Mouse (Mus musculus) CD4-positive, CD25-positive, alpha-beta regulatory T cell, adult 4 months (primary cell): ENCODE data around the gene Eno1. TPM values are rescaled to one million over a fixed set of nuclear protein-coding genes. Genes with fewer than 3 reads are reported as not detected.

Source experiments
- ATAC-seq: one replicate; pipeline ENCODE4 v1.8.0; 2017
- polyA plus RNA-seq, 2 experiments: library from polyadenylated mRNA; unstranded; fragments of 100-300 nt; shearing (Covaris generic); gene quantifications; one replicate each; pipeline ENCODE4 v1.2.1; 2017

Gene Eno1
- 1,000 to 10,000 TPM in 1 of 2 experiments, 100 to 1,000 TPM in 1; 733 to 1,178 TPM for polyA plus RNA-seq

DNA sequence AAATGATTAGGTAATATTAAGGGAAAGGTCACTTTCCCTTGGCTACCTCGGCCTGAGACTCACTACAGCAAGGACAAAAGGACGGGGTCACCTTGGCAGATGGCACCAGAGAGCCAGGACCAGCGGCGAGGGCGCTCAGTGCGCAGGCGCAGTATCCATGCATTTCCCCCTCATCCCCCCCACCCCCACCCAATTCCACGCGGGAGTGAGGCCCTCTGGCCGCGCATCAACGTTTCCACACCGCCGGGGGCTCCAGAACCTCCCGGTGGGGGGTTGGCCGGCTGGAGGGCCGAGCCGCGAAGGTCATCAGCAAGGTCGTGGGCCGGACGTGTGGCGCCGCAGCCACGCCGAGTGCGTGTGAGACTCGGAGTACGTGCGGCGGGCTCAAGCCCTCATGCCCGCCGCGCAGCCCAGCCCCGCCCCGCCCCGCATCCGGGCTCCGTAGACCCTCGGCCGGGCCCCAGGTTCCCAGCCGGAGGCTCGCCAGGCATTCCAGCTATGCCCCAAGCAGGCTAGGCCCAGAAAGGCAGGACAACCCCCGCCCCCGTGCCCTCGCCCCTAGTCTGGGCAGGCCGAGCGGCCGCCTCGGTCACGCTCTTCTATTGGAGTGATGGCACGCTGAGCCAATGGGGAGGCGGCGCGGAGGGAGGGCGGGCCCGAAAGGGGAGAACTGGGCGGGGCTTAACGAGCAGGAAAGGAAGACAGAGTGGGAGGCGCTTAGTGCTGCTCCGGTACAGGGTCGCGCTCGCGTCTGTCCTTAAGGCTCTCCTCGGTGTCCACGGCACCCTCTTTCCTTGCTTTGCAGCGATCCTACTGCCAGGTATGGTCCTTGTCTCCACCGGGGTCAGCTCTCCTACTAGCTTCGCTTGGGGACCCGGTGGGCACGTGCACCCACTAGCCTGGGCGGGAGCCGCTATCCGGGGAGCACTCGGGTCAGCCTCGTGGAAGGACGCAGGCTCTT, at the start of gene Eno1:
Gene Eno1, plus strand, starts transcription at position 201 of the 961 bp plus-strand sequence.
- ATAC-seq: peak; percentile 74

DNA sequence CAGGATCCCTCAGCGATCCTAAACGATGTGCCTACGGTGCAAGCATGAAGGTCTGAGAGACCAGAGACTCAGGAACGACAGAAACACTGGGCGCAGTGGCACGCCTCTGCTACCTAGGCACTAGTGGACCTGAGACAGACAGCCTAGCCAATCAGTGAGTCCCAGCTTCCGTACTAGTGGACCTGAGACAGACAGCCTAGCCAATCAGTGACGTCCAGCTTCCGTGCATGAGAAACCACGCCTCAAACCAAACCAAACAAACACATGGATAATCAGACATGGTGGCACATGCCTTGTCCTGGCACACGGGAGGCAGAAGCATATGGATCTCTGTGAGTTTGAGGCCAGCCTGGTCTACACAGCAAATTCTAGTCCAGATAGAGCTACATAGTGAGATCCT, 48.3 kb upstream of the Eno1 start:
- ATAC-seq: no peak

DNA sequence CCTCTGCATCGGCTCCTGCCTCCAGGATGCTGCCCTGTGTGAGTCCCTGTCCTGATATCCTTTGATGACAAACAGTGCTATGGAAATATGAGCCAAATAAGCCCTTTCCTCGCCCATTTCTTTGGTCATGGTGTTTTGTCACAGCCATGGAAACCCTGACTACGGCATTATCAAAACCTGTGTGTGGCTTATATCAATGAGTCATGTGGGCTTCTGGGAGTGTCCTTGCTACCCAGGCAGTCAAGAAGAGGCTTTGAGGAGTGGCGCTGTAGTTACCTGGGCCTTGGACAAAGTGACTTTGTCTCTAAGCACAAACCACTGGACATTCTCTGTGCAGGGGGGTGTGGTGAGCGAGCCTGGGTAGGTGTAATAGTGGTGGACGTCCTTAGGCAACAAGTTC, 44.3 kb upstream of the Eno1 start:
- ATAC-seq: no peak

- ATAC-seq: no peak
Measured at GRCm38 (mm10) chr4:150193915-150194314, 42.6 kb upstream of the Eno1 start.

DNA sequence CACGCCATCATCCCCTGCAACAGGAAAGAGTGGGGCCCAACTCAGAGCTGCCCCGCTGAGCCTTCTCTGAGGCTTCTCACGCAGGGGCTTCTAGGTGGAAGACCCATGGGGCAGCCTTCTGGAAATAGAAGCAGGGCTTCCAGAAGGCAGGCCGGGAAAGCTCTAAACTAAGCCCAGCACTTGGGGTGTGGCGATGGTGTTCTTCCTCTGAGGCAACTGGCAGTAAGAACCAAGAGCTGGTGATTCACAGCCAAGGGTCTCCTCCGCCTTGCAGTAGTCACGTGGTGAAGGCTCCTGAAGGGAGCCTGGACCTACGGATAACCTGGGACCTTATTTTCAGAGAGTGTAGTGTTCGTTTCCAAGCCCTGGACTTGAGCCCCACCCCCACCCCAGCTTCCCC, 38.3 kb upstream of the Eno1 start:
- ATAC-seq: no peak

GRCm38 (mm10) chr4:150201232-150201631, 35.3 kb upstream of the Eno1 start, which contains the start of gene Car6:
Car6 (minus strand) TSS chr4:150201332.
- ATAC-seq: no peak

GRCm38 (mm10) chr4:150202702-150203101, 33.8 kb upstream of the Eno1 start:
- ATAC-seq: no peak

DNA sequence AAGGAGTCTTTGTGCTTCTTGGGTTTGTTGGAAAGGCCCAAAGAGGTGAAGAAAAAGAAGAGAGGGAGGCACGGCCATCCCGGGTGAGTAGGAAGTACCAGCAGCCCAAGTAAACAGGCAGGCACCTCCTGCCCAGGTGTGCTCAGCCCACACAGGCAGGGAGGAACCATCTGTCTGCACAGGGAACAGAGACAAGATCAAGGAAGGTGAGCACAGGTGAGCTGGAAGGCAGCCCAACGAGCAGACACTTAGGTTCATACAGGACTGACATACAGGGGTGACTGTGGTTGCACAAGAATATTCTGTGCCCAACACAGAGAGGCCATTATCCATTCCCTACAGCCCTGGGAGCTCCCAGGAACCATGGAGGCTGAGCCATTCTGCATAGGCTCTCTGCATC, 31.6 kb upstream of the Eno1 start:
- ATAC-seq: no peak

GRCm38 (mm10) chr4:150209751-150210150, 26.8 kb upstream of the Eno1 start:
- no peak for ATAC-seq

GRCm38 (mm10) chr4:150210306-150210705, 26.2 kb upstream of the Eno1 start:
- no peak for ATAC-seq

DNA sequence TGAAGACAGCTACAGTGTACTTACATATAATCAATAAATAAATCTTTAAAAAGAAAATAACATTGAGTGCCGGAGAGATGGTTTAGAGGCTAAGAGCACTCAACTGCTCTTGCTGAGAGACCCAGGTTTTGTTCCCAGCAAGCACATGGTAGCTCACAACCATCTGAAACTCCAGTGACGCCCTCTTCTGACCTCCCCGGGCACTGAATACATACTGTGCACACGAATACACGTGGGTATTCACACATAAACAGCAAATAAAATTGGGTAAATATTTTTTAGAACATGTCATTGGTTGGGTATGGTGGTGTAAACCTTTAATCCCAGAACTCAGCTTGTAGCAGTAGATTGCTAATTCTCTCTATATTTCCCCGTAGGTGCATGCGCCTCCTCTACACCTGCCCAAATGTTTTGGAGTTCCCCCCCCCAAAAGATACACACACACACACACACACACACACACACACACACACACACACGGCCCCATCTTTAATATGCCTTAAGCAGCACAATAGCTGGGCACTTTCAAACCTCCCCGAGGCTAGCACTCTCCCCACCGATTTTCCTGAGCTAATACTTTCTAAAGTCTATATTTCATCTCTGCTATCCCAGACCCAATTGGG, 24.5 kb upstream of the Eno1 start:
- ATAC-seq: no peak

DNA sequence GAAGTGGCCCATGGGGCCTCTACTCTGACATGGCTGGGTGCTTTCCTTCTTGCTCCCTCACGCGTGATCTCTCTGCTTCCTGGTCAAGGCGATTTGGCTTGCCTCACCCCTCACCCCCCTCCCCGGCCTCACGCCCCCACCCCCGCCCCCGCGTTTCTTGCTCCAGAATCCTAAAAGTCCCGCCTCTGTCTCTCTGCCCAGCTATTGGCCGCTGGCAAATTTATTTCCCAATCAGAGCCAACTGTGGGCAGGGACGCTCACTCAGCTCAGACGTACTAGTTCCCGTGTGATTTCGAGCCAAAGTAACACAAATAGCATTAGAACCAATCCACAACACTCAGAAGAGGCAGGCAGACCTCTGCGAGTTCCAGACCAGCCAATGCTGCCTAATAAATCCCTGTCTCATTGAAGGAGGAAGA, 24.0 kb upstream of the Eno1 start:
- ATAC-seq: peak; percentile 47

DNA sequence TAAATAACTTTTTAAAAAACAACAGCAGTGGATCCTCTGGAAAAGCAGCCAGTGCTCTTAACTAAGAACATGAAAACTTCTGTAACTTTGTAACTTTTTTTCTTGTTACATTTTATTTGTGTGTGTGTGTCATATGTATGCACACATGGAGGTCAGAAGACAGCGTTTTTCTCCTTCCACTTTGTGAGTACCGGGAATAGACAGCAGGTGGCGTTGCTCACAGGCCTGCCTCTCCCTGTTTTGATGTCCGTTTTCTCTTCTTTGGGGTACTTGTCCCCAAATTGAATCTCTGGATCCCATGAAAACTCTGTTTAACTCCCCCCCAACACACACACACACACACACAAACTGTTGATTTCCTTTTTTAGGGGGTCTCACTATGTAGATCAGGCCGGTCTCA, 22.6 kb upstream of the Eno1 start:
- no peak for ATAC-seq

DNA sequence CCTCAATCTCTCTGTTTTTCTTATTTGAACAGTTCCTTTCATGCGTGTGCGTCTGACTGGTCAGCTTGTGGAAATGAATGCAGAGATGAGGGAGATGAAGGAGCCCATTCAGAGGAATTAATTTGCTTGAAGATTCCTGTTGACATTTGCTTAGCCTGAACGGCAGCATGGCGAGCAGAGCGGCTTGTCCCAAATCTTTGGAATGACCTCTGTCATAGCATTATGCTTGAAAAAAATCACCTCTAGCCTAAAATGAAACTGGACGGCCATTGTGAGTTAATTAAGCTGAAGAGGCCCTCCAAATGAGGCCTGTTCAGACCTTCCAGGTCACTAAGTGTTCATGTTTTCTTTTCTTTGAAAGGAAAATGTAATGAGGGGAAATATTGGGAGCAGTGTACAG, 20.1 kb upstream of the Eno1 start:
- ATAC-seq: no peak

DNA sequence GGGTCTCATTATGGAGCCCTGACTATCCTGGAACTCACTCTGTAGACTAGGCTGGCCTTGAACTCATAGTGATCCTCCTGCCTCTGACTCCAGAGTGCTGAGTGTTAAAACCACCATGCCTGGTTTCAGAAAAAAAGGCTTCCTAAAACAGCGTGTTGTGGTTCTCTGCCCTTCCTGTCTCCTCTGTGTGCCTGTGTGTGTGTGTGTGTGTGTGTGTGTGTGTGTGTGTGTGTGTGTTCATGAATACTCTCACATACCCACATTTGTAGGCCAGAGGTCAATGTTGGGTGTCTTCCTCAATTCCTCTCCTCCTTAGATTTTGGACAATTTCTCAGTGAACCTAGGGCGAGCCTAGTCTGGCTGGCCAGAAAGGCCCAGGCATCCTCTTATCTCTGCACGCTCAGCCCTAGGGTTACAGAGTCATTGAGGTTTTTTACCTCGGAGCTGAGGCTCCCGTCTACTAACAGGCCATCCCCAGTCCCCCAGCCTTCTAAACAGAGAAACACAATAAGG, 19.4 kb upstream of the Eno1 start:
- ATAC-seq: no peak

DNA sequence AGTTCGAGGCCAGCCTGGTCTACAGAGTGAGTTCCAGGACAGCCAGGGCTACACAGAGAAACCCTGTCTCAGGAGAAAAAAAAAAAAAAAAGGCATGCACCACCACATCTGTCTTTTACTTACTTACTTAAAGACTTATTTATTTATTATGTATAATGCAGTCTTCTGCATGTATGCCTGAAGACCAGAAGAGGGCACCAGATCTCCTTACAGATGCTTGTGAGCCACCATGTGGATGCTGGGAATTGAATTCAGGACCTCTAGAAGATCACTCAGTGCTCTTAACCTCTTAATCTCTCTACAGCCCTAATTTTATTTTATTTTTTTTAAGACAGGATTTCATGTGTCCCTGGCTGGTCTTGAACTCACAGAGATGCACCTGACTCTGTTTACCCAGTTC, 18.6 kb upstream of the Eno1 start:
- ATAC-seq: no peak

GRCm38 (mm10) chr4:150219501-150220292, 16.8 kb upstream of the Eno1 start:
- no peak for ATAC-seq

DNA sequence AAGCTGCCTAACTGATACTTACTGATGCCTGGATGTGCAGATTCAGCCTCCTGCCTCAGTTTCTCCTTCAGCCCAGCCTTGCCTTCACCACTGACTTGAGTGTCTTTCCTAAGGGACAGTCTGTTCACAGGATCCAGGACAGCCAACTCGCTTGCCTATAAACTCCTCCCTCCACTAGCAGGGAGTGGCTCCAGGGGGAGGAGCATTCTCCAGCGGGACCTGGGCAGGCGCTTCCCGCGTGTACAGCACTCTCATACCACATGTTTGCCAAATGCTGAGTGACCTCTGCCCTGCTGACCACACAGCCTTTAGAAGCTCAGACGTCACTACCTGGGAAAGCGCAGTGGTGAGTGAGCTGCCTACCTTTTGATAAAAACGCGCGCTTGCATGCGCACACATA, 15.9 kb upstream of the Eno1 start:
- ATAC-seq: no peak

GRCm38 (mm10) chr4:150221017-150221640, 15.4 kb upstream of the Eno1 start:
- ATAC-seq: no peak

DNA sequence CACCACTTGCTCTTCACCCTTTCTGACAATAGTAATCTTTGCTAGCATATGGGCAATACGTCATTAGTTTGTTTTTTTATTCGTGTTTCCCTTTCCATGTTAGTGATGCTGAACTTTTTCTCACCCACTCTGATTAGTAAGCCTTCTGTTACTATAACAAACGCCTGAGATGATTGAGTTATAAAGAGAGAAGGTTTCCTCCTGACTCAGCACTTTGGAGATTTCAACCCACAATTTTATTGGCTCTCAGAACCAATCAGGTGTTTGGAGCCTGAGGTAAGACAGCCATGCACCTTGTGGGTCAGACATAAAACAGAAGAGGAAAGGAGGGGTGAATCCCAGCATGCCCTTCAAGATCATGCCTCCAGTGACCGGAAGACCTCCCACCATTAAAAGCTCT, 12.7 kb upstream of the Eno1 start:
- ATAC-seq: no peak

- ATAC-seq: no peak
Measured at GRCm38 (mm10) chr4:150225700-150226099, 10.8 kb upstream of the Eno1 start.
